Mouse (Mus musculus): ENCODE results near the gene Mrpl20. TPM values are rescaled to one million over a fixed set of nuclear protein-coding genes. Genes with fewer than 3 reads are reported as not detected.

The Mrpl20 gene
- total and polyA plus RNA-seq, 3 experiments = 336 to 346 TPM; not detected in 1

DNA sequence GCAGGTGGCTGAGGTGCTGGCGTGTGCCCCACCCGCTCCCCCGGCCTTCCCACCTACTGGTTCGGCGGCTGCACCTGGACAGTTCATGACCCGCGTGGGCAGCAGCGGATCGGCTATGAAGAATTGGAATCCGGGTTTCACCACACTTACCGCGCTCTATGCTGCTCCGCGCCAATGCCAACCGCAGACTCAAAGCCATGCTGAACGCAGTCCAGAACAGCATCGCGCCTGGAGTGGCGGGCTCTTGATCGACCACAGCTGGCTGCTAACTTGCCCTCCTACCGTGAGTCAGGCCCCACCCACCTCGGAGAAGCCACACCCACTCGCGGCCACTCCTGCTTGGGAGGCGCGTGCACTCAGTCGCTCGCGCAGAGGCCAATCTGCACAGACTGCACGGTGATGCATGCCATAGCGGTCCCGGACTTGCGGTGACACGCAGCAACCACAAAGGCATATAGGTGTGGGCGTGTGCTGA lies 28.4 kb upstream of the Mrpl20 start, which contains the start of gene Vwa1:
Gene Vwa1 (minus strand): TSS at position 419 of the 475 bp plus-strand sequence.
- Histone ChIP-seq H3K79me2 (ENCODE audit: control insufficient read depth, insufficient read depth, low read length, poor library complexity) (peaks cover 3% of the 10 kb centered on the region; the same call in 1 of the 2 replicates), H3K9me3 (replicated peaks; ENCODE audit: insufficient read depth, low read length) (no peaks in the 10 kb centered on the region), H3K27me3 (ENCODE audit: control insufficient read depth in 1 of 2, insufficient read depth in 2 of 2, low read length in 2 of 2) (no peaks in the 10 kb centered on the region), H3K9ac (ENCODE audit: control insufficient read depth, low read depth, low read length, poor library complexity, severe bottlenecking) (peak within 1 kb of the TSS; percentile 24; the same call in 1 of the 2 replicates), H3K27ac (ENCODE audit: control insufficient read depth, low read depth, low read length) (no peak within 1 kb of the TSS), H3K4me1 (ENCODE audit: control insufficient read depth in 1 of 2, insufficient read depth in 2 of 2, low read length in 2 of 2) (peaks cover 6 to 30% of the 10 kb centered on the region in 2 experiments), H3K4me3 (ENCODE audit: control insufficient read depth in 1 of 2, insufficient read depth in 1 of 2, low read depth in 2 of 2, low read length in 2 of 2) (peak within 1 kb of the TSS; percentile 4 to 38; a peak in 2 of 4 replicates), H3K36me3 (ENCODE audit: control insufficient read depth in 1 of 2, insufficient read depth in 2 of 2, low read length in 2 of 2) (peaks cover 0 to 8% of the 10 kb centered on the region in 2 experiments; a peak in 2 of 4 replicates)
- DNase-seq (ENCODE audit: low read depth, low spot score) = peak; percentile 83
- no peak for TF ChIP-seq E2F4 (IDR thresholded peaks at IDR 0.05; ENCODE audit: borderline replicate concordance, low read depth, low read length)
- TF ChIP-seq CHD1 (IDR thresholded peaks at IDR 0.05; ENCODE audit: low read depth, low read length) = no peak
- no peak for TF ChIP-seq MYB (IDR thresholded peaks at IDR 0.05; ENCODE audit: low read depth, low read length)
- TF ChIP-seq CTCF (IDR thresholded peaks at IDR 0.05 in 2 of 3, conservative IDR thresholded peaks at IDR 0.05 in 1 of 3; ENCODE audit: control insufficient read depth in 1 of 3, insufficient read depth in 1 of 3, low read depth in 2 of 3, low read length in 3 of 3, poor library complexity in 1 of 3, severe bottlenecking in 1 of 3) = no peak
- TF ChIP-seq POLR2AphosphoS5 (IDR thresholded peaks at IDR 0.05; ENCODE audit: borderline replicate concordance, low read depth, low read length) = no peak
- TF ChIP-seq ETS1 (IDR thresholded peaks at IDR 0.05; ENCODE audit: low read depth, low read length) = no peak
- no peak for TF ChIP-seq RCOR1 (IDR thresholded peaks at IDR 0.05; ENCODE audit: low read depth, low read length)
- peak; percentile 38; the same call in 1 of the 2 replicates for TF ChIP-seq SIN3A (IDR thresholded peaks at IDR 0.05; ENCODE audit: low read length)
- TF ChIP-seq POLR2AphosphoS2 (IDR thresholded peaks at IDR 0.05; ENCODE audit: low read length) = no peak
- no peak for TF ChIP-seq ELF1 (IDR thresholded peaks at IDR 0.05; ENCODE audit: low read depth, low read length)
- TF ChIP-seq GABPA (IDR thresholded peaks at IDR 0.05; ENCODE audit: low read depth, low read length) = no peak
- no peak for TF ChIP-seq POLR2A (IDR thresholded peaks at IDR 0.05; ENCODE audit: control insufficient read depth in 1 of 2, insufficient read depth in 1 of 2, low read depth in 1 of 2, low read length in 2 of 2, poor library complexity in 1 of 2)
- no peak for TF ChIP-seq JUND (IDR thresholded peaks at IDR 0.05; ENCODE audit: low read depth, low read length)
- TF ChIP-seq ZKSCAN1 (IDR thresholded peaks at IDR 0.05; ENCODE audit: low read depth, low read length) = no peak
- TF ChIP-seq MAX (IDR thresholded peaks at IDR 0.05; ENCODE audit: low read length) = peak; percentile 57; the same call in 1 of the 2 replicates
- TF ChIP-seq NRF1 (IDR thresholded peaks at IDR 0.05; ENCODE audit: insufficient read depth, low read depth, low read length, poor library complexity, severe bottlenecking) = peak; percentile 19; the same call in 1 of the 2 replicates
- no peak for TF ChIP-seq CHD2 (IDR thresholded peaks at IDR 0.05; ENCODE audit: low read length)
- TF ChIP-seq MEF2A (IDR thresholded peaks at IDR 0.05; ENCODE audit: extremely low read depth, insufficient replicate concordance, low read depth, low read length, poor library complexity, severe bottlenecking) = no peak
- no peak for TF ChIP-seq TBP (IDR thresholded peaks at IDR 0.05; ENCODE audit: low read depth, low read length)
- TF ChIP-seq USF1 (IDR thresholded peaks at IDR 0.05; ENCODE audit: low read depth, low read length) = no peak

Data from MEL (cell line).